Comparison of ENCODE assay signal across 19 mouse cellular contexts in genomic region chr1:81739981-81740380, GRCm38 (mm10).
DNase-seq lines count a peak whose midpoint lies in the region; ATAC-seq and TF ChIP-seq lines count a peak whose summit lies in the region.
"Had no signal": no experiment of that assay in that cellular context is flagged by ENCODE, and none has a peak within 500 bp of the region (broad histone marks: within the 10 kb centered on the region; RNA-seq: fewer than 3 reads in every experiment).

No protein-coding gene starts in this region.

- no peak for TF ChIP-seq EP300 in lung, postnatal 0 days (IDR thresholded peaks at IDR 0.05)
- TF ChIP-seq EP300 in stomach, postnatal 0 days (optimal IDR thresholded peaks at IDR 0.05): no peak

- H3K4me1 ChIP-seq in lung, postnatal 0 days (ENCODE audit: insufficient read depth, low read depth, low read length): no peaks in the 10 kb centered on the region
- 0 out of 2 replicates have a peak, but pooled peaks cover 2% of the 10 kb centered on the region for H3K4me1 ChIP-seq in stomach, postnatal 0 days (replicated peaks; ENCODE audit: control insufficient read depth, insufficient read depth)
- H3K4me1 ChIP-seq: stomach, embryonic 15.5 days had no signal

- H3K27me3 ChIP-seq in lung, postnatal 0 days (replicated peaks; ENCODE audit: insufficient read depth, low read length): no peaks in the 10 kb centered on the region
- no peaks in the 10 kb centered on the region for H3K27me3 ChIP-seq in stomach, postnatal 0 days (ENCODE audit: control insufficient read depth, insufficient read depth, low read length)
- H3K27me3 ChIP-seq: embryonic facial prominence, embryonic 13.5 days; forebrain, embryonic 13.5 days; stomach, embryonic 15.5 days had no signal

- no peaks in the 10 kb centered on the region for H3K9me3 ChIP-seq in lung, postnatal 0 days (ENCODE audit: low read length)
- no peaks in the 10 kb centered on the region for H3K9me3 ChIP-seq in stomach, postnatal 0 days (ENCODE audit: control insufficient read depth, low read length)
- H3K9me3 ChIP-seq: embryonic facial prominence, embryonic 13.5 days; forebrain, embryonic 13.5 days; hindbrain, embryonic 10.5 days; stomach, embryonic 15.5 days had no signal

- ATAC-seq in lung, postnatal 0 days: no peak
- ATAC-seq in stomach, postnatal 0 days (ENCODE audit: low FRiP score, low TSS enrichment): no peak
- ATAC-seq: forebrain, embryonic 13.5 days had no signal

- no peaks in the 10 kb centered on the region for H3K36me3 ChIP-seq in lung, postnatal 0 days (ENCODE audit: insufficient read depth, low read length)
- no peaks in the 10 kb centered on the region for H3K36me3 ChIP-seq in stomach, postnatal 0 days (ENCODE audit: control insufficient read depth, insufficient read depth, low read length)
- H3K36me3 ChIP-seq: embryonic facial prominence, embryonic 13.5 days; hindbrain, embryonic 10.5 days; stomach, embryonic 15.5 days had no signal

- no peak overlapping the region for H3K4me3 ChIP-seq in lung, postnatal 0 days (ENCODE audit: low read depth, low read length)
- H3K4me3 ChIP-seq in stomach, postnatal 0 days (ENCODE audit: low read depth, low read length): no peak overlapping the region
- H3K4me3 ChIP-seq: embryonic facial prominence, embryonic 13.5 days; forebrain, embryonic 13.5 days; hindbrain, embryonic 10.5 days; stomach, embryonic 15.5 days had no signal

- no peak overlapping the region for H3K9ac ChIP-seq in lung, postnatal 0 days (replicated peaks; ENCODE audit: low read depth)
- H3K9ac ChIP-seq in stomach, postnatal 0 days (ENCODE audit: low read length): no peak overlapping the region
- H3K9ac ChIP-seq: embryonic facial prominence, embryonic 13.5 days; forebrain, embryonic 13.5 days; stomach, embryonic 15.5 days had no signal

- peak; percentile 43 for DNase-seq in gastrocnemius, adult 18-20 months (ENCODE audit: low spot score)
- DNase-seq in gastrocnemius, postnatal 25 days: no peak
- peak; percentile 27 for DNase-seq in lung, postnatal 36 days
- no peak for DNase-seq in lung, postnatal 0 days (ENCODE audit: low spot score)
- peak; percentile 38 for DNase-seq in adrenal gland, postnatal 25 days
- DNase-seq in skeletal muscle tissue, adult 2 months (ENCODE audit: low read depth, low spot score): peak; percentile 75
- no peak for DNase-seq in ovary, adult 18-20 months (ENCODE audit: low spot score)
- DNase-seq in stomach, postnatal 0 days (ENCODE audit: low spot score): no peak
- DNase-seq: cerebellum, postnatal 25 days; layer of hippocampus, adult 9-11 months; lung, postnatal 14 days; thymus, postnatal 4 days had no signal

- 70% methylated on average over 1 of the region's 1 CpGs for WGBS in lung, postnatal 0 days
- WGBS in stomach, postnatal 0 days: 68% methylated on average over 1 of the region's 1 CpGs

- no peak overlapping the region for H3K27ac ChIP-seq in lung, postnatal 0 days (ENCODE audit: low read length)
- no peak overlapping the region for H3K27ac ChIP-seq in stomach, postnatal 0 days (replicated peaks)
- H3K27ac ChIP-seq: embryonic facial prominence, embryonic 13.5 days; forebrain, embryonic 13.5 days; hindbrain, embryonic 10.5 days; kidney, postnatal 0 days; stomach, embryonic 15.5 days had no signal

- no peak overlapping the region for H3K4me2 ChIP-seq in lung, postnatal 0 days (replicated peaks; ENCODE audit: low read depth, low read length)
- no peak overlapping the region for H3K4me2 ChIP-seq in stomach, postnatal 0 days (replicated peaks; ENCODE audit: low read depth)
- H3K4me2 ChIP-seq: embryonic facial prominence, embryonic 13.5 days; forebrain, embryonic 13.5 days; liver, embryonic 11.5 days; midbrain, embryonic 11.5 days; stomach, embryonic 15.5 days had no signal

- no peak for TF ChIP-seq CTCF in lung, postnatal 0 days (IDR thresholded peaks at IDR 0.05)
- TF ChIP-seq CTCF in stomach, postnatal 0 days (IDR thresholded peaks at IDR 0.05; ENCODE audit: low read depth): no peak

Comparison
In these comparisons a context has a peak if more than half of its experiments do, and no peak if none do; other contexts are left out.
1. DNase-seq: peak in gastrocnemius, adult 18-20 months (single experiment), lung, postnatal 36 days (single experiment), adrenal gland, postnatal 25 days (single experiment) and skeletal muscle tissue, adult 2 months (single experiment); none in gastrocnemius, postnatal 25 days (single experiment), lung, postnatal 0 days (single experiment), ovary, adult 18-20 months (single experiment) and stomach, postnatal 0 days (single experiment).